Mouse (Mus musculus) olfactory bulb, adult 2 months (tissue): ENCODE data around the gene Pxk. TPM values are rescaled to one million over a fixed set of nuclear protein-coding genes. Genes with fewer than 3 reads are reported as not detected.

ENCODE experiments used
- H3K27ac ChIP-seq: fragments of 200-500 bp; 2 replicates; pipeline ENCODE4 v1.5.1; 2012; ENCODE audit warnings: low read depth, low read length; ENCODE audit not compliant: insufficient read depth
- H3K4me1 ChIP-seq: fragments of 200-500 bp; 2 replicates; pipeline ENCODE4 v1.6.1; 2012; ENCODE audit warnings: low read length; ENCODE audit not compliant: control insufficient read depth, insufficient read depth
- H3K4me3 ChIP-seq: fragments of 200-500 bp; 2 replicates; pipeline ENCODE4 v1.5.1; 2012; ENCODE audit warnings: mild to moderate bottlenecking, low read depth, low read length, moderate library complexity; ENCODE audit not compliant: insufficient read depth
- CTCF ChIP-seq: fragments of 200-500 bp; IDR thresholded peaks from 2 replicates; pipeline ENCODE4 v1.5.1; 2012; ENCODE audit warnings: low read depth, mild to moderate bottlenecking, low read length, moderate library complexity; ENCODE audit not compliant: insufficient read depth
- POLR2A ChIP-seq: fragments of 200-500 bp; IDR thresholded peaks from 2 replicates; pipeline ENCODE4 v1.6.1; 2012; ENCODE audit warnings: mild to moderate bottlenecking, low read depth, low read length, moderate library complexity; ENCODE audit not compliant: insufficient read depth
- WGBS: fragments of 180-500 bp; shearing (Covaris S2); methylation state at CpG from one replicate; pipeline ENCODE4 v1.1.7; 2018; 5-methylcytosine and 5-hydroxymethylcytosine counted together
- polyA plus RNA-seq: library from polyadenylated mRNA; stranded (reverse); fragments of >200 nt; gene quantifications from 2 replicates; pipeline ENCODE4 v1.2.4, GENCODE M21; 2012; ENCODE audit warnings: low replicate concordance; ENCODE audit not compliant: missing spikeins, insufficient read depth, insufficient read length

Pxk gene
- not detected in 2 replicates for polyA plus RNA-seq

- H3K27ac ChIP-seq: peak within 1 kb of the TSS; percentile 54
- WGBS: 3% methylated on average over 89 of the region's 89 CpGs
Observed at GRCm38 (mm10) chr14:8097978-8098686, at the start of gene Pxk. TSS of gene Pxk (plus strand) at chr14:8098211.

GRCm38 (mm10) chr14:8049334-8049733 is 48.7 kb upstream of the Pxk start:
- no peak overlapping the region for H3K27ac ChIP-seq
- WGBS: 92% methylated on average over 10 of the region's 10 CpGs
- H3K4me3 ChIP-seq: no peak overlapping the region
- H3K4me1 ChIP-seq: no peaks in the 10 kb centered on the region
- TF ChIP-seq CTCF: no peak
- TF ChIP-seq POLR2A: no peak

More at GRCm38 (mm10) chr14:8097978-8098686, at the start of gene Pxk:
- peak within 1 kb of the TSS; percentile 98 for H3K4me3 ChIP-seq
- peak; percentile 29; the same call in 1 of the 2 replicates for TF ChIP-seq POLR2A
- TF ChIP-seq CTCF: no peak
- peaks cover 7% of the 10 kb centered on the region for H3K4me1 ChIP-seq

DNA sequence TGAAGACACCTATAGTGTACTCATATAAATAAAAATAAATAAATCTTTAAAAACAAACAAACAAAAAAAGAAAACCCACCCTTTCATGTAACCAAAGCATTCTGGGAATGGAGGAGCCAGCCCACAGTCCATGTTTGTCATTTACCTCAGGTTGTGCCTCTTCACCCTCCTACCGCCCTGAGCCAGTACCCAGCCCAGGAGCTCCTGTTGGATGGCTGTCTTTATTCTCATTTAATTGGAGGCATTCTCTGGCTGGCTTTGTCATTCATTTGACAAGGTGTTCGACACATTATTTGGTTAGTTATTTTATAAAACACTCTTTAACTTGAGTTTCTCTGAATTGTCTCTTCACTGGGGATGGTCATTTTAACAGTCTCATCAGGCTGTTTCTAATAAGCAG is 46.1 kb upstream of the Pxk start:
- H3K27ac ChIP-seq: no peak overlapping the region
- 93% methylated on average over 2 of the region's 2 CpGs for whole genome bisulfite sequencing
- TF ChIP-seq CTCF (no peak), POLR2A (no peak)

GRCm38 (mm10) chr14:8052661-8053060 is 45.4 kb upstream of the Pxk start:
- Histone ChIP-seq H3K4me3 (no peak overlapping the region), H3K4me1 (no peaks in the 10 kb centered on the region), H3K27ac (no peak overlapping the region)
- 97% methylated on average over 7 of the region's 7 CpGs for WGBS
- TF ChIP-seq POLR2A: no peak
- no peak for TF ChIP-seq CTCF

More for the DNA sequence above, 46.1 kb upstream of the Pxk start:
- H3K4me3 ChIP-seq: no peak overlapping the region
- H3K4me1 ChIP-seq: no peaks in the 10 kb centered on the region

DNA sequence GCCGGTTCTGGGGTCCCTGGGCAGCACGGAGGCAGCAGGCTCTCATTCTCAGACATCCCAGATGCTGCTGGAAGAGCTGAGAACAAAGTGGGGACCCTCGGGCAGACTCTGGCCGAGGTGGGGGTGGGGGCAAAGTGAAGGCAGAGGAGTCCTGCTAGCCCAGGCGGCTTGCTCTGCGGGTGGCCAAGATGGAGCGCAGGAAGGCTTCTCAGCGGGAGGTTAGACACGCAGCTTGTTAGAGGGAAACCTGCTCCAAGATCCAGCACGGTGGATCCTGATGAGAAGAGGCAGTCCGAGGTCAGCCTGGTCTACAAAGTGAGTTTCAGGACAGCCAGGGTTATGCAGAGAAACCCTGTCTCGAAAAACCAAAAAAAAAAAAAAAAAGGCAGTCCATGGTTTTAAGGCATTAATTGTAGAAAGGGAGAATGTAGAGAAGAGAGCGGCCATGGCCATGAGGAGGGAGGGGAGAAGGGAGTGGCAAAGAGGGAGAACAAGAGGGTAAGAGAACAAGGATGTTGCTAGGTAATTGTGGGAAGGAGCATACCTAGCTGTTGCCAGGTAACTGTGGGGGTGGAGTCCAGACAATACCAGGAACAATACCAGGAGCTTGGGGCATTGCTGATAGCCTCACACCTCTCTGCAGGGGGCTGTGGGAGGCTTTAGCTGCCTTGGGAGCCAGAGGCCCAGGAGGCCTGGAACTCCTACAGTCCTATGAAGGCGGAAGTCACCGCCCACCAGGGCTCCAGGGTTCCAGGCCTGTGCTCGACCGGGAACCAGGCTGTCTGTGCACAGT is 43.5 kb upstream of the Pxk start:
- WGBS: 49% methylated on average over 17 of the region's 17 CpGs
- H3K4me3 ChIP-seq: no peak overlapping the region
- H3K4me1 ChIP-seq: no peaks in the 10 kb centered on the region
- TF ChIP-seq POLR2A (no peak), CTCF (no peak)
- H3K27ac ChIP-seq: no peak overlapping the region

DNA sequence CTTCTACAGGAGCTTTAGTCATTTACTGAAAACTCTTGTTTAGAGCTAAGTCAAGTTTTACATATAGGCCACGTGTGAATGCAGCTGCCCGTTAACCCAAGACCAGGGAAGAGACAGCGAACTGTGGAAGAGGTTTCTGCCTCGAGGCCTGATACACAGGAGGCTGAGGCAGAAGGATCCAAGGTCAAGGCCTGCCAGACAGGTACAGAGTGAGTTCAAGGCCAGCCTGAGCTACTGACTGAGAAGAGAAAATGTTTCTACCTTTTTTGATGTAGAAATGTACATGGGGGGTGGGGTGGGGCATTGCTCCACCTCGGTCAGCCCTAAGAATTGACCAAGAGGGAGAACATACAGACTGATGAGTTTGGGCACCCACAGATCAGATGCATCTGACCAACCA is 41.9 kb upstream of the Pxk start:
- 95% methylated on average over 5 of the region's 5 CpGs for WGBS
- no peak for TF ChIP-seq CTCF
- no peak for TF ChIP-seq POLR2A
- H3K27ac ChIP-seq: no peak overlapping the region
- H3K4me1 ChIP-seq: no peaks in the 10 kb centered on the region
- no peak overlapping the region for H3K4me3 ChIP-seq

- Histone ChIP-seq H3K4me1 (peaks cover 2% of the 10 kb centered on the region; the same call in 1 of the 2 replicates), H3K27ac (no peak overlapping the region), H3K4me3 (no peak overlapping the region)
- TF ChIP-seq CTCF (no peak), POLR2A (no peak)
- WGBS: 97% methylated on average over 7 of the region's 7 CpGs
Observed at GRCm38 (mm10) chr14:8059938-8060337, 38.1 kb upstream of the Pxk start.

DNA sequence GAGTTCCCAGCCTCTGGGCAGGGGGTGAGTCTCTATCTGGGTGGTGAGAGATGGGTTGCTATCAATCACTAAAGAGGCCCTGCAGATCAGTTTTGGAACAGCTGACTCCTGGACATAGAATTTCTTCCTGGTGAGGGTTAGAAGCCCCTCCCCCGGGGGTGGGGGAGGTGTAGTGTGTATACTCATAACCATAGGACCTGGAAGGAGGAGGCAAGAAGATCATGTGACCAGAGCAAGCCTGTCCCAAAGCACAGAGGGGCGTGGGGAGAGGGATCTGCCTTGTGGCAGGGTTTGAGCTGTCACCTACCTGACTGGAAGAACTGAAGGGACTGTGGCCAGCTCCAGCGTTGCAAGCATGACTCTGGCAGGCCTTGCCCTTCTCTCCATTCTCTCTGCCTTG is 35.9 kb upstream of the Pxk start:
- Histone ChIP-seq H3K27ac (0 out of 2 replicates have a peak overlapping the region, but pooled peaks have one; percentile 40), H3K4me1 (peaks cover 2% of the 10 kb centered on the region; the same call in 1 of the 2 replicates), H3K4me3 (no peak overlapping the region)
- WGBS: 46% methylated on average over 3 of the region's 3 CpGs
- no peak for TF ChIP-seq CTCF
- no peak for TF ChIP-seq POLR2A
